Mouse (Mus musculus): ENCODE data around the gene Ggct. TPM values are rescaled to one million over a fixed set of nuclear protein-coding genes. Genes with fewer than 3 reads are reported as not detected.

The Ggct gene
- polyA plus RNA-seq (2014; fragmentation: Illumina TruSeq; extraction: RNeasy Lipid Tissue Mini Kit (QIAGEN cat#74804); ENCODE audit: low replicate concordance) = 18.7 TPM

GRCm38 (mm10) chr6:54992734-54993260, at the start of gene Ggct:
Gene Ggct, minus strand, starts transcription at chr6:54992950.

GRCm38 (mm10) chr6:55037799-55038670, 45.3 kb upstream of the Ggct start, which contains the start of gene Gars:
Gene Gars, plus strand, starts transcription at chr6:55038007.

GRCm38 (mm10) chr6:54972111-54972928, 20.4 kb downstream of the Ggct start, which contains the start of gene Nod1:
Gene Nod1, minus strand, starts transcription at chr6:54972612.

Other genes with a start within 250 kb of the Ggct start
- 55.6 TPM for gene Znrf2, start 176.0 kb downstream of the Ggct start, polyA plus RNA-seq (2014; fragmentation: Illumina TruSeq; extraction: RNeasy Lipid Tissue Mini Kit (QIAGEN cat#74804); ENCODE audit: low replicate concordance)
- 1.9 TPM for gene Nod1, start 20.3 kb downstream of the Ggct start, polyA plus RNA-seq (2014; fragmentation: Illumina TruSeq; extraction: RNeasy Lipid Tissue Mini Kit (QIAGEN cat#74804); ENCODE audit: low replicate concordance)
- gene Gars, start 45.1 kb upstream of the Ggct start, polyA plus RNA-seq (2014; fragmentation: Illumina TruSeq; extraction: RNeasy Lipid Tissue Mini Kit (QIAGEN cat#74804); ENCODE audit: low replicate concordance) = 71.4 TPM
- gene Crhr2, start 140.1 kb upstream of the Ggct start, polyA plus RNA-seq (2014; fragmentation: Illumina TruSeq; extraction: RNeasy Lipid Tissue Mini Kit (QIAGEN cat#74804); ENCODE audit: low replicate concordance) = not detected
- gene Inmt, start 182.1 kb upstream of the Ggct start, polyA plus RNA-seq (2014; fragmentation: Illumina TruSeq; extraction: RNeasy Lipid Tissue Mini Kit (QIAGEN cat#74804); ENCODE audit: low replicate concordance) = not detected
- gene Mindy4, start 210.4 kb upstream of the Ggct start, polyA plus RNA-seq (2014; fragmentation: Illumina TruSeq; extraction: RNeasy Lipid Tissue Mini Kit (QIAGEN cat#74804); ENCODE audit: low replicate concordance) = 0.26 TPM

Data from small intestine, adult 10 weeks (tissue).